Mouse (Mus musculus): Measurements from ENCODE around the gene Adam25. TPM values are rescaled to one million over a fixed set of nuclear protein-coding genes. Genes with fewer than 3 reads are reported as not detected.
"Not testable (repeated sequence)": the region's sequence is repeated elsewhere in the genome, so short reads cannot be mapped to it uniquely, and the experiment has no call there.

Gene Adam25
- not detected in 2 replicates for polyA plus RNA-seq (2015; fragmentation: Nextera tagmentation; extraction: Ambion mirVana)

DNA sequence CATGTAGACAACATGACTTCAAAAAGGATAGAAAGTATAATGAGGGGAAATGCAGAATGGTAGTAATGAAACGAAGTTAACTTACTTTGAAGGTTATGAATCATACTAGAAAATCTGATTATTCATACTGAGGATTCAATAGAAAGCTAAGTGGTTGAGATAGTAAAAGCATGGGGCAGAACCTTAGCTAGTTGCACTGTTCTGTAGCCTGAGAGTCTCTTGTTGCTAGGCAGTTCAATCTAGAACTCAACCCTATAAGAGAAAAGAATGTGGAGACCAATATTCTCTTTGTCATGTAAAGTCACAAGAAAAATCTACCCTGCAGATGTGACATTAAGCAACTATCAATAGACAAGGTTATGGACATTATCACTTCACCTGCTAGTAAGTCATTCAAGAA, at the start of gene Adam25:
TSS of gene Adam25 (plus strand) at position 301 of the 400 bp plus-strand sequence.
- H3K36me3 ChIP-seq (ENCODE audit: control insufficient read depth, insufficient read depth, low read length); H3K9ac ChIP-seq (ENCODE audit: low read length); ATAC-seq (ENCODE audit: low FRiP score, low TSS enrichment); H3K4me3 ChIP-seq (ENCODE audit: low read depth, low read length); DNase-seq (ENCODE audit: low spot score); H3K27me3 ChIP-seq (ENCODE audit: control insufficient read depth, insufficient read depth, low read length); H3K27ac ChIP-seq (replicated peaks); H3K4me2 ChIP-seq (replicated peaks; ENCODE audit: low read depth); H3K4me1 ChIP-seq (replicated peaks; ENCODE audit: control insufficient read depth, insufficient read depth); H3K9me3 ChIP-seq (ENCODE audit: control insufficient read depth, low read length): not testable (repeated sequence)
- WGBS, result 51% methylated on average over 1 of the region's 1 CpGs

DNA sequence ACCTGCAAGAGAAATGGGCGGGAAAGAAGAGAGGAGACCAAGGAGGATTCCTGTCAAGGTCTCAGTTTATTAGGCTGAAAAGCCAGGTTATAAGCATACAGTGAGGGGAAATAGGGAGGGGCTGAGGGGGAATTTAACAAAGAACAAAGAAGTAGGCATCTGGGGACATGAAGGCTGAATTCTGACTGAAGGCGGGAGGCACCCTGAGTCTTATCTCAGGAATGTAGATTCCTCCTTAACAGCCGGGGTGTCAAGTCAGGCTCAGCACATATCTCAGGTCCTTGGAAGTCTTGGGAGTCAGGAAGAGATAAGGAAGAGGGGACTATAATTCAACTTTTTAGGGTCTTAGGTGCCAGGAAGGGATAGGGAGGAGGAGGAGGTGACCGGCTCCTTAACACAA, 36.6 kb upstream of the Adam25 start:
- H3K9me3 ChIP-seq (ENCODE audit: control insufficient read depth, low read length); ATAC-seq (ENCODE audit: low FRiP score, low TSS enrichment); H3K4me1 ChIP-seq (replicated peaks; ENCODE audit: control insufficient read depth, insufficient read depth); H3K4me2 ChIP-seq (replicated peaks; ENCODE audit: low read depth); DNase-seq (ENCODE audit: low spot score); H3K4me3 ChIP-seq (ENCODE audit: low read depth, low read length); H3K27ac ChIP-seq (replicated peaks); H3K9ac ChIP-seq (ENCODE audit: low read length); H3K36me3 ChIP-seq (ENCODE audit: control insufficient read depth, insufficient read depth, low read length); H3K27me3 ChIP-seq (ENCODE audit: control insufficient read depth, insufficient read depth, low read length): not testable (repeated sequence)
- 77% methylated on average over 4 of the region's 4 CpGs for WGBS

DNA sequence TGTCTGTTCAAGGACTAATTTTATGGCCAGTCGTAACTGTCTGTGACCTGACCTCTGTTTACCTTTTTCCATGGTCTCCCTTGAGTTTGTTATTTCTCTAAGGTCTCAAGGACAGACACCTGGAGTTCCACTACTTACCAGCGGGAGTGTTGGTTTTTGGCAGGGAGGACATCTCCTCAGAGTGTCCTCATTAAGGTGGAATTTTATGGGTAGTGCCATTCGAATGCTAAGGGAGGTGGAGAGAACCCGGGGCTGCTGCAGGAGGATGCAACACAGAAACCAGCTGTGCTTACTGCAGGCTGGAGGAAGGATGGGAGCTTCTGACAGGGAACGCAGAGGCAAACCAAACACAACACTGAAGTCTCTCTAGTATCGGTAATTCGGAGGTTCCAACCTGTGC, 36.0 kb upstream of the Adam25 start:
- H3K27me3 ChIP-seq (ENCODE audit: control insufficient read depth, insufficient read depth, low read length), result no peaks in the 10 kb centered on the region
- H3K9ac ChIP-seq (ENCODE audit: low read length), result no peak overlapping the region
- H3K36me3 ChIP-seq (ENCODE audit: control insufficient read depth, insufficient read depth, low read length), result no peaks in the 10 kb centered on the region
- 87% methylated on average over 7 of the region's 7 CpGs for WGBS
- H3K27ac ChIP-seq (replicated peaks), result no peak overlapping the region
- H3K4me3 ChIP-seq (ENCODE audit: low read depth, low read length), result no peak overlapping the region
- TF ChIP-seq EP300 (optimal IDR thresholded peaks at IDR 0.05) (no peak), CTCF (IDR thresholded peaks at IDR 0.05; ENCODE audit: low read depth) (no peak)
- no peak for ATAC-seq (ENCODE audit: low FRiP score, low TSS enrichment)
- H3K9me3 ChIP-seq (ENCODE audit: control insufficient read depth, low read length), result no peaks in the 10 kb centered on the region
- H3K4me1 ChIP-seq (replicated peaks; ENCODE audit: control insufficient read depth, insufficient read depth), result no peaks in the 10 kb centered on the region
- no peak overlapping the region for H3K4me2 ChIP-seq (replicated peaks; ENCODE audit: low read depth)
- DNase-seq (ENCODE audit: low spot score), result no peak

DNA sequence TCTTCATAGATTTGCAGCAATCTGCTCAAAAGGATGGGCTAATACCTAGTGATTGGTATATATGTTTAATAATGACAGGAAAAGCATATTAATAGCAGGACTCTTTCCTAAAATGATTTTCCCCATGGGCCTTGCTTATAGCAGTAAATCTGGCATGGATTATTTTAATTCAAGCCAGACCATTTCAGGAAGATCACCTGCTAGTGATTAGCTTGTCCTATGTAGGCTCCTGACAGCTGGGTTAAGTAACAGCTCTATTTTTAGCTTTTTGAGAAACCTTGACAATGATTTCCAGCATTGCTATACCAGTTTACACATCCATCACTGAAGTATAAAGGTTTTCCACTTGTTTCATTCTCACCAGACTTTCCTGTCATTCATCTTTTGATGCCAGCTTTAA, 31.3 kb downstream of the Adam25 start:
- DNase-seq (ENCODE audit: low spot score) (no peak), ATAC-seq (ENCODE audit: low FRiP score, low TSS enrichment) (no peak)
- Histone ChIP-seq H3K4me1 (replicated peaks; ENCODE audit: control insufficient read depth, insufficient read depth) (no peaks in the 10 kb centered on the region), H3K36me3 (ENCODE audit: control insufficient read depth, insufficient read depth, low read length) (no peaks in the 10 kb centered on the region), H3K27ac (replicated peaks) (no peak overlapping the region), H3K9ac (ENCODE audit: low read length) (no peak overlapping the region), H3K27me3 (ENCODE audit: control insufficient read depth, insufficient read depth, low read length) (no peaks in the 10 kb centered on the region), H3K9me3 (ENCODE audit: control insufficient read depth, low read length) (no peaks in the 10 kb centered on the region), H3K4me3 (ENCODE audit: low read depth, low read length) (no peak overlapping the region), H3K4me2 (replicated peaks; ENCODE audit: low read depth) (no peak overlapping the region)
- TF ChIP-seq EP300 (optimal IDR thresholded peaks at IDR 0.05), result no peak
- no peak for TF ChIP-seq CTCF (IDR thresholded peaks at IDR 0.05; ENCODE audit: low read depth)

DNA sequence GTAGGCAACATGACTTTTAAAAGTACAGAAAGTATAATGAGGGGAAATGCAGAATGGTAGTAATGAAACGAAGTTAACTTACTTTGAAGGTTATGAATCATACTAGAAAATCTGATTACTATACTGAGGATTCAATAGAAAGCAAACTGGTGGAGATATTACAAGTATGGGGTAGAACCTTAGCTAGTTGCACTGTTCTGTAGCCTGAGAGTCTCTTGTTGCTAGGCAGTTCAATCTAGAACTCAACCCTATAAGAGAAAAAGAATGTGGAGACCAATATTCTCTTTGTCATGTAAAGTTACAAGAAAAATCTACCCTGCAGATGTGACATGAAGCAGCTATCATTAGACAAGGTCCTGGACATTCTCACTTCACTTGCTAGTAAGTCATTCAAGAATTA, 41.0 kb downstream of the Adam25 start, which contains the start of gene Adam20:
TSS of gene Adam20 (plus strand) at position 301 of the 400 bp plus-strand sequence.
- not testable (repeated sequence) for H3K4me3 ChIP-seq (ENCODE audit: low read depth, low read length); H3K27me3 ChIP-seq (ENCODE audit: control insufficient read depth, insufficient read depth, low read length); H3K36me3 ChIP-seq (ENCODE audit: control insufficient read depth, insufficient read depth, low read length); DNase-seq (ENCODE audit: low spot score); H3K27ac ChIP-seq (replicated peaks); H3K9me3 ChIP-seq (ENCODE audit: control insufficient read depth, low read length); H3K4me2 ChIP-seq (replicated peaks; ENCODE audit: low read depth); ATAC-seq (ENCODE audit: low FRiP score, low TSS enrichment); H3K4me1 ChIP-seq (replicated peaks; ENCODE audit: control insufficient read depth, insufficient read depth); H3K9ac ChIP-seq (ENCODE audit: low read length)
- WGBS, result 72% methylated on average over 1 of the region's 1 CpGs

DNA sequence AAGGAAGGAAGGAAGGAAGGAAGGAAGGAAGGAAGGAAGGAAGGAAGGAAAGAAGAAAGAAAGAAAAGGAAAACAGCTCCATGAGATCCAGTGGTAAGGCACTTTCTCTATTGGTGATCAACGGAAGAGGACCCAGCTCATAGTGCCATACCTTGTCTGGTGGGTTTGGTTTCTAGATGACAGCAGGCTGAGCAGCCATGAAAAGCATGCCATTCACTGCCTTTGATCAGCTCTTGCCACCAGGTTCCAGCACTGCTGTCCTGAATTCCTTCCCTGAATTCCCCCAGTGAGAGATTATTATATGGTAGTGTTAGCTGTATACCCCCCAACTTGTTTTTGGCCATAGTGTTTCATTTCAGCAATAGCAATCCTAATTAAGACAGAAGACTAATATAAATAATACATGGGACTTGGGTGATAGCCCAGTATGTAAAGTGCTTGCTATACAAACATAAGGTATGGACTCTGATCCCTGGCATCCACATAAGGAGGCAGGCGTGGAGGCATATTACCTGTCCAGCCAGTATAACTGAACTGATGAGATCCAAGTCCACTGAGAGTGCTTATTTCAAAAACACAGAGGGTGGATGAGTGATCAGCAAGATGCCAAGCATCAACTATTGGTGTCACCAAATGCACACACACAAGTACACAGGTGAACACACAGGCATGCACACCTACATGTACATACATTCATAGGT, 51.5 kb downstream of the Adam25 start:
- Histone ChIP-seq H3K27ac (replicated peaks) (no peak overlapping the region), H3K36me3 (ENCODE audit: control insufficient read depth, insufficient read depth, low read length) (no peaks in the 10 kb centered on the region), H3K4me3 (ENCODE audit: low read depth, low read length) (no peak overlapping the region), H3K4me1 (replicated peaks; ENCODE audit: control insufficient read depth, insufficient read depth) (no peaks in the 10 kb centered on the region), H3K4me2 (replicated peaks; ENCODE audit: low read depth) (no peak overlapping the region), H3K9me3 (ENCODE audit: control insufficient read depth, low read length) (no peaks in the 10 kb centered on the region), H3K27me3 (ENCODE audit: control insufficient read depth, insufficient read depth, low read length) (no peaks in the 10 kb centered on the region), H3K9ac (ENCODE audit: low read length) (no peak overlapping the region)
- peak; percentile 98 for ATAC-seq (ENCODE audit: low FRiP score, low TSS enrichment)
- no peak for TF ChIP-seq EP300 (optimal IDR thresholded peaks at IDR 0.05)
- TF ChIP-seq CTCF (IDR thresholded peaks at IDR 0.05; ENCODE audit: low read depth), result no peak
- peak; percentile 67 for DNase-seq (ENCODE audit: low spot score)
- 63% methylated on average over 2 of the region's 2 CpGs for WGBS

Other genes starting within 250 kb of the Adam25 start
- gene Adam24, start 77.1 kb upstream of the Adam25 start, polyA plus RNA-seq (2015; fragmentation: Nextera tagmentation; extraction: Ambion mirVana), result not detected in 2 replicates
- gene Adam20, start 41.1 kb downstream of the Adam25 start, polyA plus RNA-seq (2015; fragmentation: Nextera tagmentation; extraction: Ambion mirVana), result not detected in 2 replicates
- not detected in 2 replicates for gene Adam39, start 70.8 kb downstream of the Adam25 start, polyA plus RNA-seq (2015; fragmentation: Nextera tagmentation; extraction: Ambion mirVana)